Mouse (Mus musculus) thymus, postnatal 4 days (tissue): ENCODE measurements around the gene Myo1e.
A peak's percentile ranks its signal among the peaks of the same experiment; 100 is the strongest.
"Not testable (repeated sequence)": the region's sequence is repeated elsewhere in the genome, so short reads cannot be mapped to it uniquely, and the experiment has no call there.

Source experiments
- DNase-seq: peaks from one replicate; pipeline ENCODE4 v3.0.0; 2021

Myo1e gene

DNA sequence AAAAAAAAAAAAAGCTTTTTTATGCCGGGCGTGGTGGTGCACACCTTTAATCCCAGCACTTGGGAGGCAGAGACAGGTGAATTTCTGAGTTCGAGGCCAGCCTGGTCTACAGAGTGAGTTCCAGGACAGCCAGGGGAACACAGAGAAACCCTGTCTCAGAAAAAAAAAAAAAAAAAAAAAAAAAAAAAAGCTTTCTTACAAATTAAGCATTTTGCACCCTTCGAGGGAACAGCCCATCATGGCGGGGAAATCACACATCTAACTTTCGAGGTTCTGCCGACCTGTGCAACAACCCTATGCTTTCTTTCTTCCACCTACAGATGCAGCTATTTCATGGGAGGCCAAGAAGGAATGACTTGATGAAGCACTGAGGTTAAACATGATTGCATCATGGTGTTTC lies 48.9 kb downstream of the Myo1e start:
- not testable (repeated sequence) for DNase-seq

DNA sequence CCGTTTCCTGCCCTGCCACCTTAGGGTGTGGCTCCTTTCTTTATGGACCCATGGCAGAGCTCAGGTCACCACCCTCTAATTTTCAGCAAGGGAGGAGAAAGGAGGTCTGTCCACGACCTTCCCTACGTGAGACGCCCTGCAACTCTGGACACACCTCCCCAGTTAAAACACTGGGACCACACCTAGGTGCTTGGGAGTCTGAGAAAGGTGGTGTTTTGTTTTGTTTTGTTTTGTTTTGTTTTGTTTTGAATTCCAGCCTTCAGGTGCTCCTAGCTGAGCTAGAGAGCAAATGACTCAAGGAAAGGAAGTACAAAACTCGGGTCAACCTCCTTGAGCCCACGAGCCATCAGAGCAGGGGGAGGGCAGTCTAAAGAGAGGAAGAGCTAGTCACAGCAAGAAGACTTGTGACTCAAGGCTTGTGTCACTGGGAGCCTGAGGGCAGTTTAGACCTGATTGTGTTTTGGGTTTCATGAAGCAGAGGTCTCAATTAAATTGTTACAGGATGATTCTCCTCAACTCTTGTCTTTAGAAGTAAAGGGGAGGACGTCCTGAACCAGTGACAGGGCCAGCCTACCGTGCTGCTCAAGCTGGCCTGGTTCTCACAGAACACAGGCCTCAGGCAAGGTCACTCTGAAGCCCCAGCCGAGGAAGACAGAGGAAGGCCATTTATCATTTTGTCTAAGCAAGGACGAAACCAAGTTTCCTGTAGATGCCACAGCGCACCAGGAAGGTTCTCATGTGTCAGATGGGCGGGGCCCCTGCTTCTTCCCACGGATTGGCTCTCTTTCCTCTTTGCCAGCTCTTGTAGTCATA lies 50.3 kb downstream of the Myo1e start:
- DNase-seq: peak; percentile 64

DNA sequence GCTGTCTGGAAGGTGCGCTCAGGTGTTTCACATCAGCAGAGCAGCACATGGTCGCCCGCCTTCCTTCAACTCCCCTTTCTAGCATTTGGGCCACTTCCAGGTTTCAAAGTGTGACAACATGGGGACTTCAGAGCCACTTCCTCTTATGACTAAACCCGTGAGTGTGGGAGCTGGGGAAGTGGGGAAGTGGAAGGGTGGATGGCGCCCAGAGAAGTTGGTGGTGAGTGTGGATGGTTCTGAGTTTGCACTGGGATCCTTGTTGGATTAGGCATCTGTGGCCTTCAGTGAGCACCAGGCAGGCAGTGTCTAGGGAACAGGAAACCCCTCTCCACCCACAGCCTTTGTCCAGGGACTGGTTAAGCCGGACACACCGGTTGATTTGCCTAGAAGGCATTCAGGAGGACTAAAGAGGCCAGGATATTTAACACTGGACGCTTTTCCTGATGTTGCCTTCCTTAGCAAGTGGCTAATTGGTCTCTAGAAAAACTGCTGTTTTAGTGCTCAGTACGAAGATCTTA lies 53.2 kb downstream of the Myo1e start:
- no peak for DNase-seq

DNA sequence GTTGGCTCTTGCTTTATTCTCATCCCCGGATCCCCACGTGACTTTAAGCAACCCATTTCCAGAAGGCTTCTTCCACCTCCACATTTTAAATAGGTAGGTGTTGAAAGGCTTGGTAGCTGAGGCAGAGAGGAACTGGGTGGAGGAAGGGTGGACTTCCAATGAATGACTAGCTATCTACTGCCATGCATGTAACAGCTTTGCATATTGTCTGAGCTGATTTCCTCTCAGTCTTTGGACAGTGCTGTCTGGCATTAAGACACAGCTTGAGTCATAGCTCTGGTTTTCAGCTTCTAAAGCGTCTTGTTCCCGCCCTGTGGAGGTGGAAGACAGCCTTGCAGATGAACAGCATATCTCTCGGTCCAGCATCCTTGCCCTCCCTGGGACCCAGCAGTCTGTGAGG lies 54.5 kb downstream of the Myo1e start:
- no peak for DNase-seq

DNA sequence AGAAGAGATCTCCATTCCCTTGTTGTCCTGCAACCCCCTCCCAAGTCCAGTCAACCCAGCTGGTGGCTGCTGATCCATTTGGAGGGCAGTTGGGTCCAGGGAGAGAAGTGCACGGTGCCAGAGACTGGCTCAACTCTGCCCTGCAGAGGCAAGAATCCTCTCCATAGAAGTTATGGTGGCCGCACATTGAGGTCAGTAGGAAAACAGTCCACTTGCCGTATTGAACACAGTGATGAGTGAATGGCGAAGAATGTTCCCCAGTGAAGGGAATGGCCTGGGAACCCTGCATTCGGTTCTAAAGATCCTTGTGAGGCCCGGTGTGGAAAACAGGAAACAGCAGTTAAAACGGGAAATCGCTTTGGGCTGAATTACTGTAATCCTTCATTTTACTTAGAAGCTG lies 56.0 kb downstream of the Myo1e start:
- DNase-seq: no peak

DNA sequence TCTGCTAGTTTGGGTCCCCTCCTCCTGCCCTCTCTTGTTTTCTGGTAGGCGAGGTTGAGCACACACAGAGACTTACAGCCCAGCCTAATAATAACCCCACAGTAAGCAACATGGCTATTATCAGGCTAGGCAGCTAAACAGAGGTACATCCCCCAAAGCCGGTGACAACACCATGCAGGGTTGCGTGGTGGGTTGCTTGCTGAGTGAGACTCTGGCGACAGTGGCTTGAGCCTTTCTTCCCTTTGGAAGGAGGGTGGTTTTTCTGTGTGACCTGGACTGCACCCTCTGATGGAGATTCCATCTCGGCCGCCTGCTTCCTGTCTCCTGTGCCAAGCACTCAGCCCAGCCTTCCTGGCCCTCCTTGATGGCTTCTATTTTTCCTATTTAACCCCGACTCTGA lies 56.6 kb downstream of the Myo1e start:
- DNase-seq: no peak

DNA sequence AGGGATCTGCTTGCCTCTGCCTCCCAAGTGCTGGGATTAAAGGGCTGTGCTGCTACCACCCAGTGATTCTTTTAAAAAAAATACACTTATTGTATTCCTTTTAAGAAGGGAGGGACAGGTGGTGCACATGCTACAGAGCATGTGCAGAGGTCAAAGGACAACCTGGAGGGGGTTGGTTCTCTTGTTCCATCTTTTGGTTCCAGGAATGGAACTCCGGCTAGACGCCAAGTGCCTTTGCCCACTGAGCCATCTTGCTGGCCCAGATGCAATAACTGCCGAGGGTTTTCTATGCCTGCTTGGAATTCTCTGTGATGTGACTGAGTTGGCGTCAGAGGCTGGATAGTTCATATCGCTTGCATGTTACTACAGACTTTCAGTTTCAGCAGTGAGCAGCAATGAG lies 58.4 kb downstream of the Myo1e start:
- no peak for DNase-seq

DNA sequence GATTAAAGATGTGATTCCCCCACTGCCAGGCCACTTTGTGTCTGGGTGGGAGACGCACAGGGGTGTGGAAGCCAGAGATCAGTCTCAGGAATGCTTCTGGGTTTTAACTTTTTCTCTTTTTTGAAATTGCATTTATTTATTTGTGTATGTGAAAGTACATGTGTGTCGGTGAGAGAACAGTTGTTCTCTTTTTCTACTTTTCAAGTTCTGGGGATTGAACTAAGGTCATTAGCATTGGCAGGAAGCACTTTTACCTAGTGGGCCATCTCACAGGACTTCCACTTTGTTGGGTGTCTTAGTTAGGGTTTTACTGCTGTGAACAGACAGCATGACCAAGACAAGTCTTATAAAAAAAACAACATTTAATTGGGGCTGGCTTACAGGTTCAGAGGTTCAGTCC lies 59.0 kb downstream of the Myo1e start:
- no peak for DNase-seq

DNA sequence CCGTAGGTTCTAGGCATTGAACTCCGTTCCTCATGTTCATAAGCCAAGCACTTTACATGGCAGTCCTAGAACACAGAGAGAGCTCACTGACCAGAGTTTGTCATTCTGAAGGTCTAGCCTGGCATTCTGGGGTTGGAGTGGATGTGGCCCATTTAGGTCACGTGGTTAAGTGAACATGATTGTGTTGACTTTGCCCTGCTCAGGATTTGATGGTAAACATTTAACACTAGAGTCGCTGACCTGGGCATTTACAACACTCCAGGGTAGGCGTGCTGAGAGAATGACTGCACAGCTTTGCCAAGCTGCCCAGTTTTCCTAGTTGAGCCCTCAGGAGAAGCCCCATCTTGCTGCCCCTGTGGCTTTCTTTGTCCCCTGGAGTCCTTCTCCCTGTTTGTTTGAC lies 60.0 kb downstream of the Myo1e start:
- no peak for DNase-seq

DNA sequence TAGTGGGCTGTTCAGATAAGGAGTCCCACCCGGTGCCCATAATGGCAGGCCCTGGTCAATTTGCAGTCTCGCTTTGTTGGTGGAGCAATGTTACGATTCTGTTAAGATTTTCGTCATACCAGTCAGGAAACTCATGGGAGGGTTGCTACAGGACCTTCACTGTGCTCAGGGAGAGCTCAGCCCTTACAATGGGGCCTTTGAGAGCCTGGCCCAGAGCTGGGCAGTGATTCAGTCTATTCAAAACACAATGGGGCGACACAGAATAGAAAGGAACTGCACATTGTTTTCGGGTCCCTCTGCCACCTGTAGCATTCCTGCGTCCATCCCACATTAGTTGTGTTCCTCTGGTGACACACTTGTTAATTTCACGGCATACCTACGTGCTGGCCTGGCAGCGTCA lies 62.2 kb downstream of the Myo1e start:
- no peak for DNase-seq

DNA sequence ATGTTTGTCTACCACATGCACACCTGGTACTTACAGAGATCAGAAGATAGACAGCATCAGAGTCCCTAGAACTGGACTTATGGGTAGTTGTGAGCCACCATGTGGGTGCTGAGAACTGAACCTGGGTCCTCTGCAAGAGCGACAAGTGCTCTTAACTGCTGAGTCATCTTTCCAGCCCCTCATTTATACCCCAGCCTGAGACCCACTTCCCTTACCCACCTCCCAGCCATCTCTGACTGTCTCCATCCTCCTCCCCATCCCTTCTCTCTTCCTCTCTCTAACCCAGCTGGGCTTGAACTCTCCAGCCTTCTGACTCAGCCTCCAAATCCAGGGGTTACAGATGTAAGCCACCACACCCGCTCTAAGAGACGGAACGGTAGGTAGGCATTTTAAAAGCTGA lies 63.3 kb downstream of the Myo1e start:
- DNase-seq: no peak

DNA sequence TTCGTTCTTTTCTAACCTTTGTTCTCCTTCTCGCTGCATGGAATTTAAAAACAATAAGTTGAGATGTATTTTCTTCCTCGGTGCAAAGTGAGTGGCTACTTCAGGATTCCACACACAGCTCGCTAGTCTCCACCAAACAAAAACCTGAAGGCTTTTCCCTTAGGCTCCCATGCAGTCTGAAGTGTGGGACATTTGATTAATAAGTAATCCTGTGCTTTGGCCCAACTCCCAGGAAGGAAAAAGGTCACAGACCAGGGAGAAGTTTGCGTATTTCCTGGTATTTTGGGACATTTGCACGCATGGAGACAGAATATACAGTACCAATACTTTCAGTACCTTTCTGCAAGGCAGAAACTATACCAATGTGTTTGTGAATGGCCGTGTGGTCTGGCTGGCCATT lies 64.0 kb downstream of the Myo1e start:
- no peak for DNase-seq

DNA sequence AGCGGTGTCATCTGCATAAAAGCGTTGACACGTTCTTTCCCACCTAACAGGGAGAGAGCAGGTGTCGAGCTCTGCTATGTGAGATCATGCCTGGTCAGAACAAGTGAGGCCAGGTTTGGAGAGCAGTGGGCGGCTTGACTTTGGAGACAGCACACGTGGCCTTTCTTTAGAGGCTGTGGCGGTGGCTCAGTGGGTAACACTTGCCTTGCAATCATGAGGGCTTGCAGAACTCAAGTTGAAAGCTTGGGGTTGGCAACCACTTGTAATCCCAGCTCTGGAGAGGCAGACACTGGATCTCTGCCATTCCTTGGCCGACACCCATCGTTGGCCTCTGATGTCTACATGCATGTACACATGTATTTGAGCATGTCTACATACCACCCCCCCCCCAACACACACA lies 64.5 kb downstream of the Myo1e start:
- no peak for DNase-seq

DNA sequence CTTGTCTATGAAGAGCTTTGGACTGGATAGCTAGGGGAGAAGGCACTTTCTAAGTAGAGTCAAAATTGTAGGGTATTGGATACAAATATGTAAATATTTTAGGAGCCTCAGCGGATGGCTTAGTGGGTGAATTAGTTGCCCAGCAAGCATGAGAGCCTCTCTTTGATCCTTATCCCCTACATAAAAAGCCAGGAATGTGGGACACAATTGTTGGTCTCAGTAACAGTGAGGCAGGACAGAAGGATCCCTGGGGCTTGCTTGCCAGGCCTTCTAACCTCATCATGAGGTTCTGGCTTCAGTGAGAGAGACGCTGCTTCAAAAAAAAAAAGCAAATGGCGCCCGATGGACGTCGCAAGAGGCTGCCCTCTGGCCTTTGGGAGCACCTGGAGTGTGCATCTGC lies 66.9 kb downstream of the Myo1e start:
- no peak for DNase-seq

DNA sequence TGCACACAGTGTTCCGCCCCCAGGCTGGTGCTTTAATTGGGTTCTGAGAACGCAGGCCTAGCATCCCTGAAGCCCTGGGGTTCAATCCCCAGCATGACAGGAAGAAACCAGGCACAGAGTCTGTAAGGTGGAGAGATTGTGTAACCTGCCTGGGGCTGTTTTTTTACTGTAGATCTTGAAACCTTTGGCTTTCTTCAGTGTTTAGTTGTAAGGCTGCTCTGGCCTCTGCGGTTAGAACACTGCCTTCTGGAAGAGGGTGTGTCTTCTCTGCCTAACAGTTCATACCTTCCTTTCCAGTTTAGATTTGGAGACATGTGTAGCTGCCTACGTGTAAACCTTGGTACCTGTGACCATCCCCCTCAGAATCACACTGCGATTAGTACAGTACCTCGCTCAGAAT lies 67.3 kb downstream of the Myo1e start:
- DNase-seq: no peak

DNA sequence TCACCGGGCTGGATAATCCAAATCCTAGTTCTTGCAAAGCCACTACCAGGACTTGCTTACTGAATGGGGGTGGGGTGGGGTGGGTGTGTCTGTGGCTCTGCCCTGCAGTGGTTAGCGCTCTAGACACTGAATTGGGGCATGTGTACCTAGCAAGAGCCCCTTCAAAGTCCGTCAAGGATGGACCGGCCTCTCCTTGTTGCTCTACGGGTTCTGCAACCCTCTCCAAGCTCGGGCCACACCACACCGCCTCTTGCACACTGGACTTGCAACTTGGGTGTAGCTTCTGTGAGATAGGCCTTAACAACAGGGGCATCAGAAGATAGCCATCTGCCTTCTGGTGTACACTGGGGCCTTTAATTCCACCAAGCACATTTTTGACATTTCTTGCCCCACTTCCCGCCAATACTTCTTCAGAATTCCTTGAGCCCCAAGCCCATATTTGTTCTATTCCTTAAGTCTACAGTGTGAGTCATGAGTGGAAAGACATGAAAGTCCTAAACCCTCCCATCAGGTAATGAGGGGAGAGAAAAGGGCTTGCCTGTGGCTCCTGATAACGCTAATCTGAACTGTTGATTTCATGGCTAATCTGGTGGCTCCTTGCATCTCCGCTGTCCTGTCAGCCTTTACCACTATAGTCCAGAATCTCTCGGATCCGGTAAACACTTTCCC lies 67.9 kb downstream of the Myo1e start:
- no peak for DNase-seq

DNA sequence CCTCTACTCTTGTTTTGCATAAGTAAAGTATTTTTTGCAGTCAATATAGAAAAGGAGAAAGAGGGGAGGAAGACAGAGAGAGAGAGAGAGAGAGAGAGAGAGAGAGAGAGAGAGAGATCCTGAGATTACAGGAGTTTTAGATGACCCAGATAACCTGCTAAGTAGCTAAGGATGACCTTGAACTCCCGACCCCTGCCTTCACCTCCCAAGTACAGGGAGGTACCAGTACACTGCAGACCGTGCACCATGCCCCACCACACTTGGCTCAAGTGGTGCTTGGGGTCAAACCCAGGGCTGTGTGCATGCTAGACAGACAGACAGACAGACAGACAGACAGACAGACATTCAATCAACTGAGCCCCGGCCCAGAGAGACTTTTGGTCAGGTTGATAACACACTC lies 69.9 kb downstream of the Myo1e start:
- DNase-seq: no peak

DNA sequence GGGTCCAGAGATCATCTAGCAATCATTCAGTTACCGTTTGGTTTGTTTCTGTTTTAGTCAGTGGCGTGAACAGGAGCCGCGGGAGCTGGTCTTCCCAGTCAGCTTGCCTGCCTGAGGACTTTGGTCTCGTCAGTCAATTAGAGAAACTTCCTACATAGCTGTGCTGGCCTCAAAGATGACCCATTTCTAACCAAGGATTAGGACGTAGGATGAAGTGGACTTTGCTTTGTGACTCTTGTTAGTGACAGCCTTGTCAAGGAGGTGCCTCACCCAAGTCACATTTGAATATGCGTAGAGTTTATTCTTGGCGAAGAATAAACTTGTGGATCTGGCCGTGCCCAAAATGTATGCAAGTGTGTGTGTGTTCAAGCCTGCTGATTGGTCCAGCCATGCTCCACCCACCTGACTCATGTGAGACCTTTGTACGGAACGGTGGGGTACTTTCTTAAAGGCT lies 70.4 kb downstream of the Myo1e start:
- DNase-seq: no peak

DNA sequence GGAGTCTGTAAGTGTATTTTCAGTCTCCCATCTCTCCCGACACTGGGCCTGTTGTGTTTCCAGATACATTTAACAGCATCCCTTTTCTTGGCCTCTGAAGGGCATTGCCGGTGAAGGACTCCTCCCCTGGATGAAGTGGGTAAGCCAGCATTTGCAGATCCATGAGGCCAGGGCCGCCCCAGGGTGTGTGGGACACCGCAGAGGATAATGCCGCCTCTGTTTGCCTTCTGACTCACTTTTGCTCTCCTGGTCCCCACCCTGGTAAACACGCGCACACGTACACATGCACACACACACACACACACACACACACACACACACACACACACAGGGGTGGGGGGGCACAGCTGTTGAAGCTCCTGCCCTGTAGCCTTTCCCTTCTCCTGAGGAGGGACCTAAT lies 74.3 kb downstream of the Myo1e start:
- no peak for DNase-seq

DNA sequence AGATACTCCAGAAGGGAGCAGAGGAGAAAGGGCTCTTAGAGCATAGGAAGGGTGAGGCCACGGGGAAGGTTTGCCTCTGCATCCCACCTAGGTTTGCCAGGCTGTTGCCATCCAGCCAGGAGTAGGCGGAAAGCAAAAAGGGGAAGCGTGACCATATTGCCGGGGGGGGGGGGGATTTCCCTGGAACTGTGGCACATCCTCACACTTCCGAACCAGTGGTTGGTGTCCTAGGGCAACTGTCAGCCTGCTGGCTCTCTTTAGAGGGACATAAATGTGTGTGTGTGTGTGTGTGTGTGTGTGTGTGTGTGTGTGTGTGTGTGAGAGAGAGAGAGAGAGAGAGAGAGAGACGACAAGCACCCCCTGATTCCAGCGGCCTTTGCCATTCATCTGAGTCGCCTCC lies 75.0 kb downstream of the Myo1e start:
- no peak for DNase-seq

DNA sequence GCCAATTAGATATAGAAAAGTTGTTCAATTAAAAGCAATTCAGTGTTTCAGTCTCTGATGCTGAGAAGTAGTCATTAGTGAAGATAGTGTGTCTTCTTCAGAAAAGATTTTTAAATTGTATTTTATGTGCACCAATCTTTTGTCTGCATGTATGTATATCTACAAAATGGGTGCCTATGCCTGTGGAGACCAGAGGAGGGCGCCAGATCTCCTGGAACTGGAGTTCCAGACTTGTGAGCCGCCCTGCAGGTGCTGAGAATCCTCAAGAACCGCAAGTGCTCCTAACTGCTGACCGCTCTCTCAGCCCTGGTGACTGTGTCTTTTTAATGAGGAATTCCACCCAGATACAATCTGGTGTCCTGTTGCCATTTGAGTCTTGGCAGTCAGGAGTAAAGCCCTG lies 76.0 kb downstream of the Myo1e start:
- DNase-seq: peak; percentile 20

DNA sequence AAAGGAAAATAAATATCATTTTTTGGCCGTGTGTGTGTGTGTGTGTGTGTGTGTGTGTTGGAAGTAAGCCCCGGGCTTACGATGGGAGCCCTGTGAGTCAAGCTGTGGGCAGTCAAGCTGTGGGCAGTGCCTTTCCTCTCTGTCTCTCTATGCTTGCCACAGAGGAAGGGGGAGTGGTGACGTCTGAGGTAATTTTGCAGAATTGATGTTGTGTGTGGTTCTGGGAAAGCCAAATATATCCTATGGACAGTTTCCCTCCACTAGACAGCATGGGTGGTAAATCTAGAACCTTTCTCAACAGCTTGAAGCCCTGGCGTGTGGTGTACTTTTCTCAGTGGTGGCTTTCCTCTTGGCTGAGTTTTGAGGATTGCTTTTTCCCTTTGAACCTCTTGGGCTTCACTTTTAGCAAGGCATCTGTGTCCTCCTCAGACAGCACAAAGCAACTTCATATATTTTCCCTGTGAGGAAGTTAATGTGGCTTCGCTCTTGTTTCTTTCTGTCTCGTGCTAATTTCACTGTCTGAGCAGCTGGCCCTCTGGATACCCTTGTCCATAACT lies 77.5 kb downstream of the Myo1e start:
- DNase-seq: no peak

DNA sequence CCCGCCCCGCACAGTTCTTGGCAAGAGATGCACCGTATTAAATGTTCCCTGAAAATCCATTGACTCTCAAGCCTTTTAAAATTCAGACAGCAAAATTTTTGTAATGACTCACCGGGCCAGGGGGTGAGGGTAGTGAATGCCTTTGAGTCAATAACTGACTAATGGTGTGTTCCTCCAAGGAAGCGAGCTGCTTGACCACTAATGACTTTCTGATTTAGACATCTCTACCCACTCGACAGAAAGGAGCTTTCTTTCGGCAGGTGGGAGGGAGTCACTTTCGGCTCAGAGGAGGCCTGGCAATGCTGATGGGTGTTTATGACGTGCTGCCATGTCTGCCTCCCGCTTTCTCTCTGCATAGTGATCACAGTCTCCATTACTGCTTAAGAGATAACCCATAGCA lies 83.6 kb downstream of the Myo1e start:
- DNase-seq: no peak

DNA sequence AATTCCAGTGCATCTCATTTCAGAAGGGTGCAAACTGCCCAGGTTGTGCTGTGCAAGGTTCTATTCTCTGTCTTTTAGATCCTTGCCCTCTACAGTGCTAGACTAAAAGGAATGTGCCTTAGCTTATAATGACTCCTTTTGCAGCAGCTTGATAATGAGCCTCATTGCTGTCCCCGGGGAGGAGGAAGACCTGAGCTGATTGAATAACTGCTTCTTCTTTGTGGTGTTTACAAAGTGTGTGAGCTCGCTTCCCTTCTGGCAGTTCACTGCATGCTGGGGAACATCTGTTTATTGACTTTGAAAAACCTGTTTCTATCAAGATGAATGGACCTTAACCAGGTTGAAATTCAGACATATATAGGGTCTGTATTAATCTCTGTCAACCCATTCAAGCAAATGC lies 89.8 kb downstream of the Myo1e start:
- DNase-seq: no peak
